Mouse (Mus musculus) spleen, adult 2 months (tissue): Measurements from ENCODE around the gene Gm49354.

ENCODE experiments used
- CTCF ChIP-seq: fragments of 200-500 bp; IDR thresholded peaks from 2 replicates; pipeline ENCODE4 v1.5.1; 2011; ENCODE audit warnings: mild to moderate bottlenecking, inconsistent platforms; ENCODE audit not compliant: insufficient read depth, insufficient read length, insufficient replicate concordance; ENCODE audit errors: extremely low read depth
- POLR2A ChIP-seq: fragments of 200-500 bp; IDR thresholded peaks from 2 replicates; pipeline ENCODE4 v1.6.1; 2011; ENCODE audit warnings: low read depth, low read length, inconsistent platforms

DNA sequence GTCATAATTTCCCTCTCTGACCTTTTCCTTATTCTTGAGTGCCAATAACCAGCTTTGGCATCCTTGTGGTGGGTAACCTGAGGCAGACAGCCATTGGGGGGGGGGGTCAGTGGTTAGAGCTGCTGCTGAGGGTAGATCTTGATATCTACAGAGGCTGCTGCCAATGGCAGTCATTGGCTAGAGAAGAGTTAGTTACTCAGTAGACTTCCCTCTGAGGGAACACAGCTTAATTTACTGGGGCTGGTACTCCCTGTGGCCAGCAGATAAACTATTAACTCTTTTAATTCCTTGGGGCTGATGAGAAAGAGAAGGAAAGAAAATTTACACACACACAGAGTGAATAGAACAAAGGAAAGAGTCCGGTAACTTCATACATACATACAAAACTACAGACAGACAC is 62.6 kb downstream of the Gm49354 start:
- TF ChIP-seq CTCF (no peak), POLR2A (no peak)
